Mouse (Mus musculus): Measurements from ENCODE around the gene Mfsd13b.
A peak's percentile ranks its signal among the peaks of the same experiment; 100 is the strongest.

The Mfsd13b gene

GRCm38 (mm10) chr7:121043510-121043909 lies 61.2 kb downstream of the Mfsd13b start:
- DNase-seq (ENCODE audit: low read depth, low spot score), result no peak

GRCm38 (mm10) chr7:121044251-121044650 lies 61.9 kb downstream of the Mfsd13b start:
- DNase-seq (ENCODE audit: low read depth, low spot score), result no peak

GRCm38 (mm10) chr7:121045671-121046453 lies 63.6 kb downstream of the Mfsd13b start:
- no peak for DNase-seq (ENCODE audit: low read depth, low spot score)

GRCm38 (mm10) chr7:121047624-121048023 lies 65.3 kb downstream of the Mfsd13b start:
- no peak for DNase-seq (ENCODE audit: low read depth, low spot score)

- DNase-seq (ENCODE audit: low read depth, low spot score), result no peak
Measured at GRCm38 (mm10) chr7:121053071-121053470, 70.8 kb downstream of the Mfsd13b start.

- DNase-seq (ENCODE audit: low read depth, low spot score), result no peak
Measured at GRCm38 (mm10) chr7:121059477-121060218, 77.3 kb downstream of the Mfsd13b start.

GRCm38 (mm10) chr7:121064309-121064708 lies 82.0 kb downstream of the Mfsd13b start:
- peak; percentile 33 for DNase-seq (ENCODE audit: low read depth, low spot score)
